Mouse (Mus musculus): ENCODE measurements around the gene Grid2. TPM values are rescaled to one million over a fixed set of nuclear protein-coding genes. Genes with fewer than 3 reads are reported as not detected.

The Grid2 gene
- polyA plus RNA-seq, 1 experiment from 2014 or later = 0.21 TPM

DNA sequence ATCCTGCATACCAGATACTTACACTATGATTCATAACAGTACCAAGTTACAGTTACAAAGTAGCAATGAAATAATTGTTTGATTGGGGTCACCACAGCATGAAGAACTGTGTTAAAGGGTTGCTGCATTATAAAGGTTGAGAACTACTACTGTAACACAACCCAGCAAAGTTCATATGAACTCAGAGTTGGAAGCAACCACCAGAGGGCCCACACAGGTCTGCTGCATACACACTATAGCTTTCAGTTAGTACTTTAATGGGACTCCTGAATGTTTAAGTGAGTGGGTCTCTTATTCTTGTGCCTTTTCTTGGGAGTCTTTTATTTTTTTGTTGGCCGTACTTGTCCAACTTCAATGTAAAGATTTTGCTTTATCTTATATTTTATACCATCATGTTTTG, 1057.5 kb downstream of the Grid2 start:
- H3K4me3 ChIP-seq (ENCODE audit: low read depth, low read length) = no peak overlapping the region
- ATAC-seq (ENCODE audit: insufficient number of reproducible peaks, low FRiP score, low TSS enrichment, low read depth) (no peak), DNase-seq (ENCODE audit: low spot score) (no peak)
- no peak overlapping the region for H3K4me2 ChIP-seq (ENCODE audit: low read depth, severe bottlenecking)
- no peaks in the 10 kb centered on the region for H3K9me3 ChIP-seq (ENCODE audit: control insufficient read depth, low read length)
- no peak overlapping the region for H3K9ac ChIP-seq (ENCODE audit: low read length)
- H3K27ac ChIP-seq (replicated peaks; ENCODE audit: low read depth, low read length) = no peak overlapping the region
- no peaks in the 10 kb centered on the region for H3K4me1 ChIP-seq (ENCODE audit: control insufficient read depth, insufficient read depth, low read length)
- WGBS = 93% methylated on average over 1 of the region's 1 CpGs
- no peaks in the 10 kb centered on the region for H3K36me3 ChIP-seq (ENCODE audit: control insufficient read depth, insufficient read depth, low read length)
- H3K27me3 ChIP-seq (ENCODE audit: control insufficient read depth, insufficient read depth, low read length) = no peaks in the 10 kb centered on the region

DNA sequence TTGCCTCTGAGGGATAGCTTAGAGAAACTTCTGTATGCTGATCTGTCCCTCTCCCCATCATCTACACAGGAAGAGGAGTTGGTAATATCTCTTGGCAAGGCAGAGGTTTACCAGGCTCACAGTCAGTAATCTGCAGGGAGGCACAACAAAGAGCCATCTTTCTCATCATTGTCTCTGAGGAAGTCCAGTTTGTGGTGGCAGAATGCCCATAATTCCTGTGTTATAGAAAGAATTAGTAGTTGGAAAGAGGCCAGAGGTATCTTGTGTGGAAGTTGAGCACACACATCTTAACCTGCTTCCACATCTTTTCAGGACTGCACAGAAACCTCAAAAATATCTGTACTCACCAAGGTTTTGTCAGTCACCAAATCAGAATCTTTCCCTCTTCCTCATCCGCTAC, 1071.3 kb downstream of the Grid2 start:
- Histone ChIP-seq H3K27ac (replicated peaks; ENCODE audit: low read depth, low read length) (no peak overlapping the region), H3K4me3 (ENCODE audit: low read depth, low read length) (no peak overlapping the region), H3K9me3 (ENCODE audit: control insufficient read depth, low read length) (no peaks in the 10 kb centered on the region), H3K4me2 (ENCODE audit: low read depth, severe bottlenecking) (no peak overlapping the region), H3K27me3 (ENCODE audit: control insufficient read depth, insufficient read depth, low read length) (no peaks in the 10 kb centered on the region), H3K4me1 (ENCODE audit: control insufficient read depth, insufficient read depth, low read length) (no peaks in the 10 kb centered on the region), H3K36me3 (ENCODE audit: control insufficient read depth, insufficient read depth, low read length) (no peaks in the 10 kb centered on the region), H3K9ac (ENCODE audit: low read length) (no peak overlapping the region)
- no peak for DNase-seq (ENCODE audit: low spot score)
- 97% methylated on average over 1 of the region's 1 CpGs for WGBS
- no peak for ATAC-seq (ENCODE audit: insufficient number of reproducible peaks, low FRiP score, low TSS enrichment, low read depth)

DNA sequence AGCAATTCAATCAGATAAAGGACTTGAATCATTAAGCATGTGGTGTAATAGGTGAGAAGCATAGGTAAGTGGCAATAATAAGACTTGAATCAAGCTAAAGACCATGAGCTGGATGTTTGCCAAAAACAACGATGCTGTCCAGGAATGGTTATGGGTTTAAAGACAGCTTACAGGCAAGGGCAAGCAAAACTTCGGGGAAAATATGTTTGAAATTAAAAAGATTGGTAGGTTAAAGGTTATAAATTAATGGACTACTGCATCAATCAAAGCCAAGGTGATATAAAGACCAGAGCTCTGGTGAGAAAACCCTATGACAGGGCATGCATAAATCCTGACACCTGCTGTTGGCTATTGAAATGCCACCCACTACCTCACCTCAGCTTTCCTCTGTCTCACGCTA, 1072.2 kb downstream of the Grid2 start:
- no peaks in the 10 kb centered on the region for H3K36me3 ChIP-seq (ENCODE audit: control insufficient read depth, insufficient read depth, low read length)

DNA sequence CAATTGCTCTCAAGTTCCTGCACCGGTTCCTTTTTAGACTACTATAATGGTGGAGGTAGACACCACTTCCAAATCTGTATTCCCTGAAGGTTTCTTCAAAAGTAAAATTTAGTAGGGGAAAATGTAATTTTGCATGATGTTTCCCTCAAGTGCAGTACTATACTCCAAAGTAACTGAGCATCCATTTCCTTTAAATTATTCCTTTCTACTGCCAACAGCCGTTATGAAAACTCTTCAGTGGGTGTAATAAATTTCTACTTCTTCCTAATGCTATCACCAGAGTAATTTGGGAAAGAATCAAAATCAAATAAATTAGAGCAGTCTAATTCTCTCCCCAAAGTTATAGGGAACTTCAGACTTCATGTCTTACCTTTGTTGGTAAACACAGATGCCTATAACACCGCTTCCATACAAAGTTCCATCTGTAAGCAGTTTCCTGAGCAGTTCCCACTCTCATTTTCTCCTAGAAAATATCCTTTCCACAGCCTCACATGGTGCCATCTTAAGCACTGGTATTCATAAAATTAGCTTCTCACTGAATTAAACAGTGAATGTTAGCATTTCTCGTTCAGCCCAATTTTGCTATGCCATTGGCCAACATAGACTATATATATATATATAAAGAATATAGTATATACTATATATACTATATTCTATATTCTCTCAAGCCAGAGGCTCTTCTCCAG, 1142.9 kb downstream of the Grid2 start:
- H3K36me3 ChIP-seq (ENCODE audit: control insufficient read depth, insufficient read depth, low read length) = no peaks in the 10 kb centered on the region
- H3K4me2 ChIP-seq (ENCODE audit: low read depth, severe bottlenecking) = no peak overlapping the region
- ATAC-seq (ENCODE audit: insufficient number of reproducible peaks, low FRiP score, low TSS enrichment, low read depth) (no peak), DNase-seq (ENCODE audit: low spot score) (no peak)
- H3K4me1 ChIP-seq (ENCODE audit: control insufficient read depth, insufficient read depth, low read length) = no peaks in the 10 kb centered on the region
- no peak overlapping the region for H3K27ac ChIP-seq (replicated peaks; ENCODE audit: low read depth, low read length)
- H3K4me3 ChIP-seq (ENCODE audit: low read depth, low read length) = no peak overlapping the region
- H3K27me3 ChIP-seq (ENCODE audit: control insufficient read depth, insufficient read depth, low read length) = no peaks in the 10 kb centered on the region
- no peaks in the 10 kb centered on the region for H3K9me3 ChIP-seq (ENCODE audit: control insufficient read depth, low read length)
- no peak overlapping the region for H3K9ac ChIP-seq (ENCODE audit: low read length)
- 91% methylated on average over 4 of the region's 4 CpGs for WGBS

More for the DNA sequence above, 1072.2 kb downstream of the Grid2 start:
- Histone ChIP-seq H3K4me3 (ENCODE audit: low read depth, low read length) (no peak overlapping the region), H3K27me3 (ENCODE audit: control insufficient read depth, insufficient read depth, low read length) (no peaks in the 10 kb centered on the region), H3K4me1 (ENCODE audit: control insufficient read depth, insufficient read depth, low read length) (no peaks in the 10 kb centered on the region), H3K9me3 (ENCODE audit: control insufficient read depth, low read length) (no peaks in the 10 kb centered on the region), H3K4me2 (ENCODE audit: low read depth, severe bottlenecking) (no peak overlapping the region), H3K27ac (replicated peaks; ENCODE audit: low read depth, low read length) (no peak overlapping the region), H3K9ac (ENCODE audit: low read length) (no peak overlapping the region)
- WGBS = 63% methylated on average over 3 of the region's 3 CpGs
- ATAC-seq (ENCODE audit: insufficient number of reproducible peaks, low FRiP score, low TSS enrichment, low read depth) (no peak), DNase-seq (ENCODE audit: low spot score) (no peak)

DNA sequence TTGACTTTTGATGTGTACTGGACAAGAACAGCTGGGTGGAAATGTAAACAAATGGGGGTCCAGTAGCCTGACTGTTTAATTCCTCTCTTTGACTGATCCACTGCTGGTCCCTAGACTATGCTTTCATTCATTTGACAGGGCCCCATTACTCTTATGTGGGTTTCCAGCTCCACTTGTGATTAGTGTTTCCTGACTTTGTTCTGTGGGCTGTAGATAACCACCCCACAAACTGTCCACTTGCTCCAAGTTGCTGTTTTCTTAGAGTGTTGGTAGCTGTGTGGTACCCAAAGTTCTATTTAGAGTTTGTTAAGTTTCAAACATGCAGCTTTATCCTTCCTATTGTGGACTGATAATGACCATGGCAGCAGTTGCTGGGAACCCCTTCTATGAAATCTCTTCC, 1172.0 kb downstream of the Grid2 start:
- no peaks in the 10 kb centered on the region for H3K36me3 ChIP-seq (ENCODE audit: control insufficient read depth, insufficient read depth, low read length)
- ATAC-seq (ENCODE audit: insufficient number of reproducible peaks, low FRiP score, low TSS enrichment, low read depth) (no peak), DNase-seq (ENCODE audit: low spot score) (no peak)
- no peaks in the 10 kb centered on the region for H3K9me3 ChIP-seq (ENCODE audit: control insufficient read depth, low read length)
- H3K4me3 ChIP-seq (ENCODE audit: low read depth, low read length) = no peak overlapping the region
- H3K4me2 ChIP-seq (ENCODE audit: low read depth, severe bottlenecking) = no peak overlapping the region
- no peak overlapping the region for H3K9ac ChIP-seq (ENCODE audit: low read length)
- H3K27me3 ChIP-seq (ENCODE audit: control insufficient read depth, insufficient read depth, low read length) = no peaks in the 10 kb centered on the region
- no peaks in the 10 kb centered on the region for H3K4me1 ChIP-seq (ENCODE audit: control insufficient read depth, insufficient read depth, low read length)
- H3K27ac ChIP-seq (replicated peaks; ENCODE audit: low read depth, low read length) = no peak overlapping the region

DNA sequence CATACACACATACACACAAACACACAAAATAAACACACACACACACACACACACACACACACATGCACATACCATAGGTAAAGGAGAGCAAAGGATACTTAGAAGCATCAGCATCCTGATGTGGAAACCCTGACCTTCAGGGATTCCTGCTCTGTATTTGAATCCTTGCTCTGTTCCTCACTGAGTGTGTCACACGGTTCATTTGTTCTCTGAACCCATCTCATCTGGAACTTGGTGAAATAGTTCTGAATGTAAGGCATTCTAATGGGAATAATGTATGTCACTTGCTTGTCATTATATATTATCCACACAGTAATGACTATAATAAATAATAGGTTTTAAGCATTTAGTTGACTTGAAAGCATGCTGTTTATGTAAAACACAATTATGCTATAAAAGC, 1173.2 kb downstream of the Grid2 start:
- WGBS = 49% methylated on average over 1 of the region's 1 CpGs

DNA sequence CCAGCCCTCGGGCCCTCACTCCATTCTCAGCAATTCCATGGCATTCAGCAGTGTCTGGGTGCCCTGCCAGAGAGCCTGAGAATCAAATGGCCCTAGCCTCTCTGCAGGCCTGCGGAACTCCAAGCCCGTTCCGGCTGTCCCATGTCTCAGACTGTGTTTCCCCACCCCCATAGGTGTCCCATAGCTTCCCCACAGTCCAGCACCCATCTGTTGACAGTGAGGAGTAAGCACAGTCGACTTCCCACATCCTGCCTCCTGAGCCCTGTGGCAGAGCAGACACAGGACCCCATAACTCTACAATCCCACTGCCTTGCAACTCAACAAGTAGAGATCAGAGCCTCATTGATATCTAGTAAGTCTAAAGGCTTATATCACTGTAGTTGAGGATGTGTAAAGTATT, 1192.5 kb downstream of the Grid2 start:
- Histone ChIP-seq H3K27ac (replicated peaks; ENCODE audit: low read depth, low read length) (no peak overlapping the region), H3K4me1 (ENCODE audit: control insufficient read depth, insufficient read depth, low read length) (no peaks in the 10 kb centered on the region), H3K4me2 (ENCODE audit: low read depth, severe bottlenecking) (no peak overlapping the region), H3K27me3 (ENCODE audit: control insufficient read depth, insufficient read depth, low read length) (no peaks in the 10 kb centered on the region), H3K9me3 (ENCODE audit: control insufficient read depth, low read length) (no peaks in the 10 kb centered on the region), H3K36me3 (ENCODE audit: control insufficient read depth, insufficient read depth, low read length) (no peaks in the 10 kb centered on the region), H3K9ac (ENCODE audit: low read length) (no peak overlapping the region), H3K4me3 (ENCODE audit: low read depth, low read length) (no peak overlapping the region)
- DNase-seq (ENCODE audit: low spot score) (no peak), ATAC-seq (ENCODE audit: insufficient number of reproducible peaks, low FRiP score, low TSS enrichment, low read depth) (no peak)
- 85% methylated on average over 5 of the region's 5 CpGs for WGBS

More for the DNA sequence above, 1173.2 kb downstream of the Grid2 start:
- H3K36me3 ChIP-seq (ENCODE audit: control insufficient read depth, insufficient read depth, low read length) = no peaks in the 10 kb centered on the region
- H3K4me2 ChIP-seq (ENCODE audit: low read depth, severe bottlenecking) = no peak overlapping the region
- no peaks in the 10 kb centered on the region for H3K4me1 ChIP-seq (ENCODE audit: control insufficient read depth, insufficient read depth, low read length)
- DNase-seq (ENCODE audit: low spot score) (no peak), ATAC-seq (ENCODE audit: insufficient number of reproducible peaks, low FRiP score, low TSS enrichment, low read depth) (no peak)
- no peak overlapping the region for H3K4me3 ChIP-seq (ENCODE audit: low read depth, low read length)
- no peak overlapping the region for H3K9ac ChIP-seq (ENCODE audit: low read length)
- no peaks in the 10 kb centered on the region for H3K9me3 ChIP-seq (ENCODE audit: control insufficient read depth, low read length)
- H3K27ac ChIP-seq (replicated peaks; ENCODE audit: low read depth, low read length) = no peak overlapping the region
- H3K27me3 ChIP-seq (ENCODE audit: control insufficient read depth, insufficient read depth, low read length) = no peaks in the 10 kb centered on the region

DNA sequence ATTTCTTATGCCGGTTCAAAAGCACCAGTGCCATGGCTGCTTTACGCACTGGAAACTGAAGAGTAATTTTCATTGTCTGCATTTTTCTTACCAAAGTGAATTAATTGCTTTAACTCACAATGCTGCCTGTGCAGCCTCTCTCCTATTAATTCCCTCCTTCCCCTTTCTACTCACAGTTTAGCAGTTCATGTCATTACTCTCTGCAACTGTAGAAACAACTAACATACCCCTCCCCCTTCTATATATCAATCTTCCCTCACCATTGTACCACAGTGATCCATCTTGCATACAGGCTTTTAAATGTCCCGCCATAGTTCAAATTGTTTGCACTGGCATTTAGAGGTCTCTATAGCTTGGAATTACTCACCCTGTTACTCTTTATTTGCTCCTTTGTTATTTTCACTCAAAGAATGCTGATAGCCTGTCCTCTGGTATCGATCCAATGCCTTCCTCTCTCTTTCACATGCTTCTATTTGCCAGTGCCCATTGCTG, 1193.2 kb downstream of the Grid2 start:
- H3K4me1 ChIP-seq (ENCODE audit: control insufficient read depth, insufficient read depth, low read length) = no peaks in the 10 kb centered on the region
- no peak for DNase-seq (ENCODE audit: low spot score)
- 80% methylated on average over 4 of the region's 4 CpGs for WGBS

DNA sequence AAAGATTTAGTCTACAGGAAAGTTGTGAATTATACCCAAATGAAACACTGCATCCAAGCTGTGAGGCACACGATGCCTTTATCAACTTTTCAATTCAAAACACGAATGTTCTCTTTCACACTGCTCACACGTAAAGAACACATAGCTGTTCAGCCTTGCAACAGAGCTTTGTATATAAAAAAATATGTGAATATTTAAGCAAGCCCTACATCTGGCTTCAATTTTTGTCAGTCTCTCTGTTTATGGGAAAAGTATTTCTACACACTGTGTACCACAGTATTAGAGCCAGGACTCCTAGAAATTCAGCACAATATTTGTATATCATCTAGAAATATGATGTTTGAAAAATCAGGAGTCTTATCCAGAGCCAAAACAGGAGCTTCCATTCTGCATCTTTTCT, 1195.1 kb downstream of the Grid2 start:
- no peak overlapping the region for H3K9ac ChIP-seq (ENCODE audit: low read length)
- 92% methylated on average over 3 of the region's 3 CpGs for WGBS

More for the DNA sequence above, 1193.2 kb downstream of the Grid2 start:
- Histone ChIP-seq H3K4me2 (ENCODE audit: low read depth, severe bottlenecking) (no peak overlapping the region), H3K27me3 (ENCODE audit: control insufficient read depth, insufficient read depth, low read length) (no peaks in the 10 kb centered on the region), H3K9ac (ENCODE audit: low read length) (no peak overlapping the region), H3K9me3 (ENCODE audit: control insufficient read depth, low read length) (no peaks in the 10 kb centered on the region), H3K4me3 (ENCODE audit: low read depth, low read length) (no peak overlapping the region), H3K27ac (replicated peaks; ENCODE audit: low read depth, low read length) (no peak overlapping the region), H3K36me3 (ENCODE audit: control insufficient read depth, insufficient read depth, low read length) (no peaks in the 10 kb centered on the region)
- no peak for ATAC-seq (ENCODE audit: insufficient number of reproducible peaks, low FRiP score, low TSS enrichment, low read depth)

More for the DNA sequence above, 1195.1 kb downstream of the Grid2 start:
- no peaks in the 10 kb centered on the region for H3K9me3 ChIP-seq (ENCODE audit: control insufficient read depth, low read length)
- H3K36me3 ChIP-seq (ENCODE audit: control insufficient read depth, insufficient read depth, low read length) = no peaks in the 10 kb centered on the region
- no peaks in the 10 kb centered on the region for H3K27me3 ChIP-seq (ENCODE audit: control insufficient read depth, insufficient read depth, low read length)
- no peak overlapping the region for H3K4me3 ChIP-seq (ENCODE audit: low read depth, low read length)
- no peaks in the 10 kb centered on the region for H3K4me1 ChIP-seq (ENCODE audit: control insufficient read depth, insufficient read depth, low read length)
- H3K27ac ChIP-seq (replicated peaks; ENCODE audit: low read depth, low read length) = no peak overlapping the region
- ATAC-seq (ENCODE audit: insufficient number of reproducible peaks, low FRiP score, low TSS enrichment, low read depth) = no peak
- H3K4me2 ChIP-seq (ENCODE audit: low read depth, severe bottlenecking) = no peak overlapping the region
- no peak for DNase-seq (ENCODE audit: low spot score)

Measured in limb, embryonic 11.5 days (tissue).